Mouse (Mus musculus): ENCODE measurements at regions not wholly inside any gene's neighbourhood (a gene's known extent, or its start where the extent isn't known, plus 50 kb on each side); places are given as distances from the start of the nearest gene placed in this dataset.

DNA sequence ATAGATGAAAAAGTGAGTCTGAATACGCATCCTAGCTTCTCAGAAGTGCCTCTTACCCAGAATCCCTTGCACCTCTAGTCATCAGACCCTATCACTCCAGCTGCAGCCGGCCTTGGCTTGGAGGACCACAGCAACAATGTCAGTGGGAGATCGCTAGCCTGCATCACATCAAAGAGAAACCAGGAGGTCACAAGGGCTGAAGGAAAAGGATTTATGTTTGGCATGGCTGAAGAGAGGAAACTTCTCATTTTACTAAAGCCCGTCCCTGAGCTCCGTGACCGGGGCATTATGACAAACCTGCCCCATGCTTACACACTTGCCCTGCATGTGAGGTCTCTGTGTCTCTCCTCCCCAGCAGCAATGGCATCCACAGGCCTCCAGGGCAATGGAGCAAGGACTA lies 63.8 kb upstream of the Irf2bp2 start:
- TF ChIP-seq CTCF (IDR thresholded peaks at IDR 0.05; ENCODE audit: insufficient read depth, low read depth, low read length) (no peak), POLR2A (IDR thresholded peaks at IDR 0.05; ENCODE audit: insufficient read depth, low read depth, low read length) (no peak)

Measured in olfactory bulb, adult 2 months (tissue).